Mouse (Mus musculus) left cerebral cortex, adult 9 months (tissue): ENCODE data around the gene Rassf10.
"Not testable (repeated sequence)": the region's sequence is repeated elsewhere in the genome, so short reads cannot be mapped to it uniquely, and the experiment has no call there.

Experiments used
- DNase-seq, 2 experiments: peaks; one replicate each; pipeline ENCODE4 v3.0.0; 2022; ENCODE audit warnings: low spot score in 2 of 2

The Rassf10 gene

GRCm38 (mm10) chr7:112953777-112954291 is at the start of gene Rassf10:
TSS of gene Rassf10 (plus strand) at chr7:112953962.
- DNase-seq = no peak

- DNase-seq = no peak
Measured at GRCm38 (mm10) chr7:112906848-112907247, 46.9 kb upstream of the Rassf10 start.

- no peak for DNase-seq
Measured at GRCm38 (mm10) chr7:112907468-112907867, 46.3 kb upstream of the Rassf10 start.

- no peak for DNase-seq
Measured at GRCm38 (mm10) chr7:112909164-112909563, 44.6 kb upstream of the Rassf10 start.

- DNase-seq = no peak
Measured at GRCm38 (mm10) chr7:112912969-112913368, 40.8 kb upstream of the Rassf10 start.

GRCm38 (mm10) chr7:112915571-112915970 is 38.2 kb upstream of the Rassf10 start:
- DNase-seq = peak in 1 of 2 experiments; percentile 32

GRCm38 (mm10) chr7:112917613-112918278 is 36.0 kb upstream of the Rassf10 start:
- no peak for DNase-seq

- peak in 1 of 2 experiments; percentile 18 for DNase-seq
Measured at GRCm38 (mm10) chr7:112918279-112918991, 35.3 kb upstream of the Rassf10 start.

GRCm38 (mm10) chr7:112919845-112920244 is 33.9 kb upstream of the Rassf10 start:
- peak in 1 of 2 experiments; percentile 50 for DNase-seq

- no peak for DNase-seq
Measured at GRCm38 (mm10) chr7:112922801-112923200, 31.0 kb upstream of the Rassf10 start.

- DNase-seq = no peak
Measured at GRCm38 (mm10) chr7:112923712-112924111, 30.1 kb upstream of the Rassf10 start.

GRCm38 (mm10) chr7:112930669-112931068 is 23.1 kb upstream of the Rassf10 start:
- no peak for DNase-seq

GRCm38 (mm10) chr7:112935876-112936275 is 17.9 kb upstream of the Rassf10 start:
- not testable (repeated sequence) for DNase-seq

GRCm38 (mm10) chr7:112937089-112937488 is 16.7 kb upstream of the Rassf10 start:
- DNase-seq = no peak

- no peak for DNase-seq
Measured at GRCm38 (mm10) chr7:112938959-112939358, 14.8 kb upstream of the Rassf10 start.

GRCm38 (mm10) chr7:112942567-112942966 is 11.2 kb upstream of the Rassf10 start:
- DNase-seq = no peak

GRCm38 (mm10) chr7:112943056-112943455 is 10.7 kb upstream of the Rassf10 start:
- DNase-seq = no peak

GRCm38 (mm10) chr7:112946706-112947105 is 7.1 kb upstream of the Rassf10 start:
- DNase-seq = no peak

- DNase-seq = no peak
Measured at GRCm38 (mm10) chr7:112954351-112955102, 765 bp downstream of the Rassf10 start.

GRCm38 (mm10) chr7:112955103-112955827 is 1.5 kb downstream of the Rassf10 start:
- no peak for DNase-seq

GRCm38 (mm10) chr7:112955955-112956354 is 2.2 kb downstream of the Rassf10 start:
- DNase-seq = no peak

GRCm38 (mm10) chr7:112956961-112957360 is 3.2 kb downstream of the Rassf10 start:
- DNase-seq = no peak
